Mouse (Mus musculus): Measurements from ENCODE around the gene Pdc. TPM values are rescaled to one million over a fixed set of nuclear protein-coding genes. Genes with fewer than 3 reads are reported as not detected.
"Not testable (repeated sequence)": the region's sequence is repeated elsewhere in the genome, so short reads cannot be mapped to it uniquely, and the experiment has no call there.

Gene Pdc
- total RNA-seq (2017) = not detected in 2 replicates

- ATAC-seq (replicated peaks in 1 of 2; ENCODE audit: insufficient read depth in 1 of 2, low FRiP score in 2 of 2, low TSS enrichment in 1 of 2, low read depth in 1 of 2, poor library complexity in 2 of 2, severe bottlenecking in 2 of 2) = no peak
Observed at GRCm38 (mm10) chr1:150319205-150319604, at the start of gene Pdc. Pdc (plus strand) TSS chr1:150319417.

DNA sequence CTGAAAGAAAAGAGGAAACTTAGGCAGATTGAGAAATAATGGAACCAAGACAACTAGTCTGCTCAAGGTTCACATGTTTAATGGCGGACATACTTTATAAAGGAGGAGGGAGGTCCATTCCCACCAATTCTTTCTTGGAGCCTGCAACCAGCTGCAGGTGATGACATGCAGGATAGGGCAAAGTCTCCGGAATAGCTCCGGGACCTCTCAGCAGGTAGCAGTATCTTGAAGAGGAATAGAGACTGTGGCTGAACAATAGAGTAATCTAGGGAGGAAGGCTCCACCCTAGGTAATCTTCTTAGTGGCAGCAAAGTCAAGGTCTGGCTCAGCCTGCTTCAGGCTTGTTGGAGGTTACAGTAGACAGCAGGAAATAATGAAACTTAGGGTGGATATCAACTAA, 25.2 kb upstream of the Pdc start:
- ATAC-seq (replicated peaks in 1 of 2; ENCODE audit: insufficient read depth in 1 of 2, low FRiP score in 2 of 2, low TSS enrichment in 1 of 2, low read depth in 1 of 2, poor library complexity in 2 of 2, severe bottlenecking in 2 of 2) = not testable (repeated sequence)

DNA sequence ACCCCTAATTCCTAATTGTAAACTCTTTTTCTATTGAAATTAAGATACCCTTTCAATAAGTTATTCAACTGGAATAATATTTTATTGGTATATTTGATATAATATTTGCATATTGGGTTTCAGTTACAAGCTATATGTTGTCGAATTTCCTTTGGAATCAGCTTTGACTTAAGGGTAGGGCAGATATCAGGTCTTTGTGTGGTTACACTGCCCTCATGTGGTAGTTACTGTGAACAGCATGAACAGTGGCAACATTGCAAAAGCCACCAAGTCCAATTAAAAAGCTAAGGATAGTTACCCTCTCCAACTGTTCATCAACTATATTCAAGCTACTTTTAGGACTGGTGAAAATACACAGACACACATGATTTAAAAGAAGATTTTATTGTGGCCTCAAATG, 11.6 kb upstream of the Pdc start:
- peak; percentile 49 to 66; a peak in 2 of 4 replicates for ATAC-seq (replicated peaks in 1 of 2; ENCODE audit: insufficient read depth in 1 of 2, low FRiP score in 2 of 2, low TSS enrichment in 1 of 2, low read depth in 1 of 2, poor library complexity in 2 of 2, severe bottlenecking in 2 of 2)

DNA sequence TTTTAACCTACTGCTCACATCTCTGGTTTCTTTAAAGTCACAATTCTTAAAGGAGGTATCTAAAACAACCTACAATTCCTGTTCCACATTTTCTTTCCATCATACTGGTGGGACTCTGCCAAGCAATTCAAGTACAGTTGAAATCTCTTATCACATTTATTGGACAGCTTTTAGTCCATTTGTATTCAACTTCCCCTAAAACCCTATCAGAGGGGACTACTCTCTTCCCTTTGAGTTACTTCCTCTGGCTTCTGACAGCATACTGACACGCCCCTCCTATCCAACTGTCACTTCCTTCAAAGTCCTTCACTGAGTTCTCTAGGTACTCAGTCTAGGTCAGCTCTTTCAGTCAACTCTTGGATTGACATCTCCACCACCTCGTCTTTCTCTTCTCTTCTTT, 15.9 kb downstream of the Pdc start:
- no peak for ATAC-seq (replicated peaks in 1 of 2; ENCODE audit: insufficient read depth in 1 of 2, low FRiP score in 2 of 2, low TSS enrichment in 1 of 2, low read depth in 1 of 2, poor library complexity in 2 of 2, severe bottlenecking in 2 of 2)

GRCm38 (mm10) chr1:150360864-150361263, 41.6 kb downstream of the Pdc start:
- no peak for ATAC-seq (replicated peaks in 1 of 2; ENCODE audit: insufficient read depth in 1 of 2, low FRiP score in 2 of 2, low TSS enrichment in 1 of 2, low read depth in 1 of 2, poor library complexity in 2 of 2, severe bottlenecking in 2 of 2)

DNA sequence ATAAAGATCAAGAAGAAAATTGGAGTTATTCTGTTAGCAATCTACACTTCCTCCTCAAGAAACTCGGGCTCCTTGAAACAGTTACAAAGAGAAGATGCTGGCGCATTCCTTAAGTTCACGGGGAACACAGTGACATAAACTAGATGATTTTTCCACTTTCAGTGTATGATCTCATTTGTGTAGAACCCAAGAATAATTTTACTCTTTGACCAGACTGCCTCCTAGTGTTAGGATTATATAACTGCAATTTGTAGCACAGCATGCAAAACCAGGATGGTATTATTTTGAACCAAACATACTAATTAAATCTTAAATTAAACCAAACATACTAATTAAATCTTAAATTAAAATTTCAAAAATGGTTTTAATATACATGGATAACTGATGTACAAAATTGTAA, 53.7 kb downstream of the Pdc start:
- 0 out of 4 replicates have a peak, but pooled peaks of 1 of the 2 experiments have one; percentile 37 for ATAC-seq (replicated peaks in 1 of 2; ENCODE audit: insufficient read depth in 1 of 2, low FRiP score in 2 of 2, low TSS enrichment in 1 of 2, low read depth in 1 of 2, poor library complexity in 2 of 2, severe bottlenecking in 2 of 2)

- no peak for ATAC-seq (replicated peaks in 1 of 2; ENCODE audit: insufficient read depth in 1 of 2, low FRiP score in 2 of 2, low TSS enrichment in 1 of 2, low read depth in 1 of 2, poor library complexity in 2 of 2, severe bottlenecking in 2 of 2)
Observed at GRCm38 (mm10) chr1:150374247-150374646, 55.0 kb downstream of the Pdc start.

Other genes with a start within 250 kb of the Pdc start
- 17.3 and 20.3 TPM in 2 replicates for gene Ptgs2, start 219.4 kb upstream of the Pdc start, total RNA-seq (2017)
- 384 and 427 TPM in 2 replicates for gene Tpr, start 73.4 kb downstream of the Pdc start, total RNA-seq (2017)
- gene Odr4, start 73.7 kb downstream of the Pdc start, total RNA-seq (2017) = 115 and 123 TPM in 2 replicates
- gene Prg4, start 146.7 kb downstream of the Pdc start, total RNA-seq (2017) = 0.56 TPM in 1 of 2 replicates, not detected in the other

Data from hematopoietic stem cell, adult 5-6 weeks (primary cell).